Mouse (Mus musculus): ENCODE measurements around the gene Scd3. TPM values are rescaled to one million over a fixed set of nuclear protein-coding genes. Genes with fewer than 3 reads are reported as not detected.

The Scd3 gene
- polyA plus RNA-seq, 1 experiment from 2014 or later = 0.19 TPM

DNA sequence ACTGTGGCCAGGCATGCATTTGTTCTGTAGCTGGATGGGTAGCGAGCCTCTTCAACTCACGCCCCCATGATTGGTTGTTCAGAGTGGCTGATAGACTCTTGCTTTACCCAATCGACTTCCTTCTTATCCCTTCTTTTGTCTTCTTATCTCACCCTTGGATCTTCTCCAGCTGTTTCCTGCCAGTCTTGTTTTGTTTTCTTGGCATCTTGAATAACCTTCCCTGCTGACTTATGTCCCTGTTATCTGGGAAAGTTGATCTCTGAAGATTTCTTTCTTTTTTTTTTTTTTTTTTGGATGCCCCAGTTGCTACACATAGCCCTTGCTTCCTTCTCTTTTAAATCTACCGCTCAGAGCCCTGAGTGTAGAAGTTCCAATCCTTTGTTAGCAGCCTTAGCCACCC is 56.4 kb downstream of the Scd3 start:
- Histone ChIP-seq H3K4me1 (replicated peaks; ENCODE audit: control insufficient read depth, insufficient read depth, low read length) (no peaks in the 10 kb centered on the region), H3K27ac (ENCODE audit: low read depth) (no peak overlapping the region), H3K4me3 (ENCODE audit: low read depth, low read length) (no peak overlapping the region), H3K9me3 (ENCODE audit: control insufficient read depth, low read length) (no peaks in the 10 kb centered on the region), H3K4me2 (ENCODE audit: low read length) (no peak overlapping the region), H3K36me3 (ENCODE audit: control insufficient read depth, insufficient read depth, low read length) (no peaks in the 10 kb centered on the region), H3K9ac (ENCODE audit: low read length) (no peak overlapping the region), H3K27me3 (replicated peaks; ENCODE audit: control insufficient read depth, insufficient read depth, low read length) (no peaks in the 10 kb centered on the region)
- WGBS = 76% methylated on average over 4 of the region's 4 CpGs
- DNase-seq (ENCODE audit: low spot score) = no peak
- no peak for ATAC-seq (replicated peaks; ENCODE audit: low FRiP score, low TSS enrichment, low read depth)

- 89% methylated on average over 5 of the region's 5 CpGs for WGBS
- H3K9me3 ChIP-seq (ENCODE audit: control insufficient read depth, low read length) = no peaks in the 10 kb centered on the region
- no peak overlapping the region for H3K9ac ChIP-seq (ENCODE audit: low read length)
- no peak overlapping the region for H3K27ac ChIP-seq (ENCODE audit: low read depth)
- no peaks in the 10 kb centered on the region for H3K27me3 ChIP-seq (replicated peaks; ENCODE audit: control insufficient read depth, insufficient read depth, low read length)
- H3K4me2 ChIP-seq (ENCODE audit: low read length) = no peak overlapping the region
- no peak for ATAC-seq (replicated peaks; ENCODE audit: low FRiP score, low TSS enrichment, low read depth)
- no peak for DNase-seq (ENCODE audit: low spot score)
- no peak overlapping the region for H3K4me3 ChIP-seq (ENCODE audit: low read depth, low read length)
- no peaks in the 10 kb centered on the region for H3K4me1 ChIP-seq (replicated peaks; ENCODE audit: control insufficient read depth, insufficient read depth, low read length)
- H3K36me3 ChIP-seq (ENCODE audit: control insufficient read depth, insufficient read depth, low read length) = no peaks in the 10 kb centered on the region
These were observed 57.4 kb downstream of the Scd3 start for GRCm38 (mm10) chr19:44260487-44260886.

DNA sequence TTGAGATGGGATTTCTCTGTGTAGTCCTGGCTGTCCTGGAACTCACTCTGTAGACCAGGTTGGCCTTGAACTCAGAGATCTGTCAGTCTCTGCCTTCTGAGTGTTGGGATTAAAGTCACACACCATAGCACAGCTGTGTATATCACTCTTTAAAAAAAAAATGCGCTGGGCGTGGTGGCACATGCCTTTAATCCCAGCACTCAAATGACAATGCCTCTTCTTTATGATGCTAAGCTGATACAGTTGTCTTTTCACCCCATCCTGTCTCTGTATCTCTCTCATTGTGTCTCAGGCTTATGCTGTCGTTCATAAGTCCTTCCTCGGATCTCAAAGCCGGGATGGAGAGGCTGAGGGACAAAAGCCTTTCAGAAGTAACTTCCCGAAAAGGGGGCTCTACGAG is 58.7 kb downstream of the Scd3 start:
- H3K27me3 ChIP-seq (replicated peaks; ENCODE audit: control insufficient read depth, insufficient read depth, low read length) = no peaks in the 10 kb centered on the region
- no peak for DNase-seq (ENCODE audit: low spot score)
- H3K9ac ChIP-seq (ENCODE audit: low read length) = no peak overlapping the region
- H3K36me3 ChIP-seq (ENCODE audit: control insufficient read depth, insufficient read depth, low read length) = no peaks in the 10 kb centered on the region
- 0 out of 2 replicates have a peak, but pooled peaks cover 5% of the 10 kb centered on the region for H3K4me1 ChIP-seq (replicated peaks; ENCODE audit: control insufficient read depth, insufficient read depth, low read length)
- H3K9me3 ChIP-seq (ENCODE audit: control insufficient read depth, low read length) = no peaks in the 10 kb centered on the region
- no peak overlapping the region for H3K27ac ChIP-seq (ENCODE audit: low read depth)
- no peak for ATAC-seq (replicated peaks; ENCODE audit: low FRiP score, low TSS enrichment, low read depth)
- H3K4me3 ChIP-seq (ENCODE audit: low read depth, low read length) = no peak overlapping the region
- H3K4me2 ChIP-seq (ENCODE audit: low read length) = no peak overlapping the region
- WGBS = 82% methylated on average over 7 of the region's 7 CpGs

DNA sequence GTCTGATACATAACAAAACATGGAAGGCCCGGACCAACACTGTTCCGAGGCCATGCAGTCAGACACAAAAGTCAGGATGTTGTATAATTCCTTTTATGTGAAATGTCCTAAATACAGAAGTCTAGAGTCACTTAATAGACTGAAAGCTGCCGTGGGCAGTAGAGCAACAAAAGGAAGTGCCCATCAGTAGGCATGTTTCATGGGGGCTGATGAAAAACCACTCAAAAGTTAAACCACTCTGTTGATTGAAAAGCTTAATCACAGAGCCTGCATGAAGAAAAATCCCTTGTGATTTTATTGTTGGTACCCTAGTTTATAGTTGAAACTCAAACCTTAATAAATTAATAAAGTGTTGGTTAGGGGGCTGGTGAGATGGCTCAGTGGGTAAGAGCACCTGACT is 60.5 kb downstream of the Scd3 start:
- Histone ChIP-seq H3K27me3 (replicated peaks; ENCODE audit: control insufficient read depth, insufficient read depth, low read length) (no peaks in the 10 kb centered on the region), H3K27ac (ENCODE audit: low read depth) (no peak overlapping the region)

GRCm38 (mm10) chr19:44264226-44264625 is 61.2 kb downstream of the Scd3 start:
- Histone ChIP-seq H3K9me3 (ENCODE audit: control insufficient read depth, low read length) (no peaks in the 10 kb centered on the region), H3K27ac (ENCODE audit: low read depth) (no peak overlapping the region), H3K36me3 (ENCODE audit: control insufficient read depth, insufficient read depth, low read length) (no peaks in the 10 kb centered on the region), H3K4me2 (ENCODE audit: low read length) (no peak overlapping the region), H3K9ac (ENCODE audit: low read length) (no peak overlapping the region), H3K4me1 (replicated peaks; ENCODE audit: control insufficient read depth, insufficient read depth, low read length) (peaks cover 10% of the 10 kb centered on the region; the same call in 1 of the 2 replicates), H3K27me3 (replicated peaks; ENCODE audit: control insufficient read depth, insufficient read depth, low read length) (no peaks in the 10 kb centered on the region), H3K4me3 (ENCODE audit: low read depth, low read length) (no peak overlapping the region)
- no peak for ATAC-seq (replicated peaks; ENCODE audit: low FRiP score, low TSS enrichment, low read depth)
- DNase-seq (ENCODE audit: low spot score) = no peak
- 69% methylated on average over 9 of the region's 9 CpGs for WGBS

More for the DNA sequence above, 60.5 kb downstream of the Scd3 start:
- H3K9ac ChIP-seq (ENCODE audit: low read length) = no peak overlapping the region
- H3K9me3 ChIP-seq (ENCODE audit: control insufficient read depth, low read length) = no peaks in the 10 kb centered on the region
- H3K4me2 ChIP-seq (ENCODE audit: low read length) = no peak overlapping the region
- no peak for ATAC-seq (replicated peaks; ENCODE audit: low FRiP score, low TSS enrichment, low read depth)
- peaks cover 10% of the 10 kb centered on the region; the same call in 1 of the 2 replicates for H3K4me1 ChIP-seq (replicated peaks; ENCODE audit: control insufficient read depth, insufficient read depth, low read length)
- no peak for DNase-seq (ENCODE audit: low spot score)
- WGBS = 89% methylated on average over 3 of the region's 3 CpGs
- no peaks in the 10 kb centered on the region for H3K36me3 ChIP-seq (ENCODE audit: control insufficient read depth, insufficient read depth, low read length)
- no peak overlapping the region for H3K4me3 ChIP-seq (ENCODE audit: low read depth, low read length)

GRCm38 (mm10) chr19:44265300-44265699 is 62.2 kb downstream of the Scd3 start:
- DNase-seq (ENCODE audit: low spot score) (no peak), ATAC-seq (replicated peaks; ENCODE audit: low FRiP score, low TSS enrichment, low read depth) (no peak)
- no peak overlapping the region for H3K27ac ChIP-seq (ENCODE audit: low read depth)
- no peak overlapping the region for H3K4me2 ChIP-seq (ENCODE audit: low read length)
- peaks cover 10% of the 10 kb centered on the region; the same call in 1 of the 2 replicates for H3K4me1 ChIP-seq (replicated peaks; ENCODE audit: control insufficient read depth, insufficient read depth, low read length)
- H3K9ac ChIP-seq (ENCODE audit: low read length) = no peak overlapping the region
- WGBS = 62% methylated on average over 7 of the region's 7 CpGs
- H3K36me3 ChIP-seq (ENCODE audit: control insufficient read depth, insufficient read depth, low read length) = no peaks in the 10 kb centered on the region
- H3K27me3 ChIP-seq (replicated peaks; ENCODE audit: control insufficient read depth, insufficient read depth, low read length) = no peaks in the 10 kb centered on the region
- no peaks in the 10 kb centered on the region for H3K9me3 ChIP-seq (ENCODE audit: control insufficient read depth, low read length)
- no peak overlapping the region for H3K4me3 ChIP-seq (ENCODE audit: low read depth, low read length)

DNA sequence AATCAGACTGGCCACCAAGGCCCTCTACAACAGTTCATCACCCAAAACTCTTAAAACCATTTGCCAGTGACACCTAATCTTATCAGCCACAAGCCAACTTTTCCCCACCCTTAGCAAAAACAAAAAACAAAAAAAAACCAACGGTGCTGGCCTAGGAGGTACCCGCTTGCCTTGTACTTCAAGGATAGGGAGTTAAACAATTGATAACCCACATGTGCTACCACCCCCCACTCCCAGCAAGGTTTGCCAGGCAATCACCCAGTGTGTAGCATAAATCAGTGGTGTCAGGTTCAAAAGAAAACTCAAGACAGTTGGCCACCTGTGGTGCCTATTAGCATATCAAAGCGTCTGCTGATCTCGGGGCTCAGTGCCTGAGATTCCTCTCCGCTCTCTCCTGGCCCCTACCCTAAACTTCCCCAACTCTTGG is 62.9 kb downstream of the Scd3 start:
- no peaks in the 10 kb centered on the region for H3K36me3 ChIP-seq (ENCODE audit: control insufficient read depth, insufficient read depth, low read length)

GRCm38 (mm10) chr19:44266458-44266823 is 63.4 kb downstream of the Scd3 start:
- WGBS = 8% methylated on average over 6 of the region's 6 CpGs
- peaks cover 10% of the 10 kb centered on the region; the same call in 1 of the 2 replicates for H3K4me1 ChIP-seq (replicated peaks; ENCODE audit: control insufficient read depth, insufficient read depth, low read length)
- no peaks in the 10 kb centered on the region for H3K27me3 ChIP-seq (replicated peaks; ENCODE audit: control insufficient read depth, insufficient read depth, low read length)
- no peaks in the 10 kb centered on the region for H3K36me3 ChIP-seq (ENCODE audit: control insufficient read depth, insufficient read depth, low read length)
- no peaks in the 10 kb centered on the region for H3K9me3 ChIP-seq (ENCODE audit: control insufficient read depth, low read length)
- peak; percentile 58 for DNase-seq (ENCODE audit: low spot score)
- peak overlapping the region; percentile 91 for H3K27ac ChIP-seq (ENCODE audit: low read depth)
- peak overlapping the region; percentile 57 for H3K4me3 ChIP-seq (ENCODE audit: low read depth, low read length)
- peak overlapping the region; percentile 77 for H3K4me2 ChIP-seq (ENCODE audit: low read length)
- peak overlapping the region; percentile 58 for H3K9ac ChIP-seq (ENCODE audit: low read length)
- ATAC-seq (replicated peaks; ENCODE audit: low FRiP score, low TSS enrichment, low read depth) = 0 out of 2 replicates have a peak, but pooled peaks have one; percentile 17

More for the DNA sequence above, 62.9 kb downstream of the Scd3 start:
- no peak for DNase-seq (ENCODE audit: low spot score)
- Histone ChIP-seq H3K9me3 (ENCODE audit: control insufficient read depth, low read length) (no peaks in the 10 kb centered on the region), H3K4me2 (ENCODE audit: low read length) (no peak overlapping the region), H3K27ac (ENCODE audit: low read depth) (no peak overlapping the region), H3K9ac (ENCODE audit: low read length) (no peak overlapping the region), H3K4me1 (replicated peaks; ENCODE audit: control insufficient read depth, insufficient read depth, low read length) (peaks cover 10% of the 10 kb centered on the region; the same call in 1 of the 2 replicates), H3K27me3 (replicated peaks; ENCODE audit: control insufficient read depth, insufficient read depth, low read length) (no peaks in the 10 kb centered on the region), H3K4me3 (ENCODE audit: low read depth, low read length) (no peak overlapping the region)
- WGBS = 47% methylated on average over 5 of the region's 5 CpGs
- ATAC-seq (replicated peaks; ENCODE audit: low FRiP score, low TSS enrichment, low read depth) = no peak

DNA sequence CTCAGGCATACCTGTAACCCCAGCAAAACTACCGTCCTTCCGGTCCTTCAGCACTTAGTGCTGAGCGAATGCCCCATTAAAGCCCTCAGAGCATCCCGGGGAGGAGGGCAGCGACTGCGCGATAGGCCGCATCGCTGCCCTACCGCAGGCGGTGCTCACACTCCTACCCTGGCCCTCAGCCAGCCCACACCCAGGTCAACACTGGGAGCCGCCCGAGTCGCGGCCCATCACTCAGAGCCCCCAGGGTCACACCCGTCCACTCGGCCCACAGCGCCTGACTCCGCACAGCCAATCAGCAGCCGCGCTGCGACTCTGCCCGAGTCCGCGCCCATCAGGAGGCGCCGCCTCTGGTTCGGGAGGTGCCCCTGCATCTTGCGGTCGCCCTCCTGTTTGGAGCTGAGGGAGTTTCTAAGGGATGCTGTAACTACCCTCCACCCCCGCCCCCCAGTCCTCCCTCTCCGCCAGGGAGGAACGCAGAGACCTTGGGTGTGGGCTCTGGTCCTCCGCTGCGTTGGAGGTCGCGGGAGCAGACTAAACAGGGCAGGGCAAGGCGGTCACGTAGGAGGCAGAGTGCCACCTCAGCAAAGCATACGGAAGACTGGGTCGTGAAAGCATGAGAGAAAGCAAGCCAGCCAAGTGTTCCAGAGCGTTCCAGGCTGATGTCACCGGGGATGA is 63.9 kb downstream of the Scd3 start:
- Histone ChIP-seq H3K4me1 (replicated peaks; ENCODE audit: control insufficient read depth, insufficient read depth, low read length) (peaks cover 10% of the 10 kb centered on the region; the same call in 1 of the 2 replicates), H3K36me3 (ENCODE audit: control insufficient read depth, insufficient read depth, low read length) (no peaks in the 10 kb centered on the region), H3K9ac (ENCODE audit: low read length) (peak overlapping the region; percentile 58), H3K4me2 (ENCODE audit: low read length) (peak overlapping the region; percentile 77), H3K9me3 (ENCODE audit: control insufficient read depth, low read length) (no peaks in the 10 kb centered on the region), H3K4me3 (ENCODE audit: low read depth, low read length) (peak overlapping the region; percentile 57), H3K27me3 (replicated peaks; ENCODE audit: control insufficient read depth, insufficient read depth, low read length) (no peaks in the 10 kb centered on the region), H3K27ac (ENCODE audit: low read depth) (peak overlapping the region; percentile 91)
- WGBS = 1% methylated on average over 43 of the region's 43 CpGs
- peak; percentile 90 for DNase-seq (ENCODE audit: low spot score)
- ATAC-seq (replicated peaks; ENCODE audit: low FRiP score, low TSS enrichment, low read depth) = peak; percentile 99
